Mouse (Mus musculus): ENCODE data around the gene Cd248.

The Cd248 gene

GRCm38 (mm10) chr19:5052166-5052822 lies 15.6 kb upstream of the Cd248 start:
- DNase-seq: peak; percentile 79

GRCm38 (mm10) chr19:5052853-5053252 lies 15.0 kb upstream of the Cd248 start:
- DNase-seq: peak; percentile 84

- DNase-seq: peak; percentile 80
Measured at GRCm38 (mm10) chr19:5053909-5054308, 14.0 kb upstream of the Cd248 start.

- DNase-seq: no peak
Measured at GRCm38 (mm10) chr19:5056251-5056650, 11.6 kb upstream of the Cd248 start.

- no peak for DNase-seq
Measured at GRCm38 (mm10) chr19:5057876-5058775, 9.8 kb upstream of the Cd248 start.

- no peak for DNase-seq
Measured at GRCm38 (mm10) chr19:5058801-5059771, 8.8 kb upstream of the Cd248 start.

- DNase-seq: no peak
Measured at GRCm38 (mm10) chr19:5060365-5061330, 7.2 kb upstream of the Cd248 start.

- DNase-seq: no peak
Measured at GRCm38 (mm10) chr19:5062041-5062440, 5.8 kb upstream of the Cd248 start.

- no peak for DNase-seq
Measured at GRCm38 (mm10) chr19:5062446-5062845, 5.4 kb upstream of the Cd248 start.

- DNase-seq: no peak
Measured at GRCm38 (mm10) chr19:5065104-5065503, 2.8 kb upstream of the Cd248 start.

- peak; percentile 28 for DNase-seq
Measured at GRCm38 (mm10) chr19:5067040-5067799, 658 bp upstream of the Cd248 start.

GRCm38 (mm10) chr19:5068570-5069234 lies 824 bp downstream of the Cd248 start:
- peak; percentile 52 for DNase-seq

GRCm38 (mm10) chr19:5069486-5069885 lies 1.6 kb downstream of the Cd248 start:
- peak; percentile 36 for DNase-seq

- peak; percentile 34 for DNase-seq
Measured at GRCm38 (mm10) chr19:5069978-5070377, 2.1 kb downstream of the Cd248 start.

GRCm38 (mm10) chr19:5071077-5071476 lies 3.2 kb downstream of the Cd248 start:
- DNase-seq: peak; percentile 41

- DNase-seq: peak; percentile 71
Measured at GRCm38 (mm10) chr19:5071545-5072369, 3.9 kb downstream of the Cd248 start.

GRCm38 (mm10) chr19:5072389-5073019 lies 4.6 kb downstream of the Cd248 start:
- DNase-seq: peak; percentile 34

- peak; percentile 47 for DNase-seq
Measured at GRCm38 (mm10) chr19:5073028-5073427, 5.2 kb downstream of the Cd248 start.

- DNase-seq: no peak
Measured at GRCm38 (mm10) chr19:5073518-5073917, 5.6 kb downstream of the Cd248 start.

Measured in cerebellum, adult 9-11 months (tissue).